Mouse (Mus musculus) forebrain, embryonic 14.5 days (tissue): Measurements from ENCODE around the gene Vmn1r100. TPM values are rescaled to one million over a fixed set of nuclear protein-coding genes. Genes with fewer than 3 reads are reported as not detected.
"Not testable (repeated sequence)": the region's sequence is repeated elsewhere in the genome, so short reads cannot be mapped to it uniquely, and the experiment has no call there.

Source experiments
- ATAC-seq: fragments of 200-750 bp; cut with Nextera tagmentation; 2 replicates; pipeline ENCODE4 v1.8.0; 2017; ENCODE audit warnings: mild to moderate bottlenecking, moderate library complexity
- DNase-seq: peaks from one replicate; pipeline ENCODE4 v3.0.0-alpha.2; 2015; ENCODE audit warnings: low spot score
- H3K27ac ChIP-seq: fragments of 300-500 bp; sonication (generic); 2 replicates; pipeline ENCODE4 v1.5.1; 2014; ENCODE audit warnings: low read depth, mild to moderate bottlenecking, control low read depth, low read length, moderate library complexity
- H3K27me3 ChIP-seq: fragments of 300-500 bp; sonication (generic); replicated peaks from 2 replicates; pipeline ENCODE4 v1.6.1; 2014; ENCODE audit warnings: low read length, control low read depth, mixed read lengths; ENCODE audit not compliant: control insufficient read depth, insufficient read depth
- H3K36me3 ChIP-seq: fragments of 300-500 bp; sonication (generic); 2 replicates; pipeline ENCODE4 v1.6.1; 2014; ENCODE audit warnings: low read length, control low read depth; ENCODE audit not compliant: control insufficient read depth, insufficient read depth
- H3K4me1 ChIP-seq: fragments of 300-500 bp; sonication (generic); 2 replicates; pipeline ENCODE4 v1.6.1; 2014; ENCODE audit warnings: antibody characterized with exemption, low read length, control low read depth; ENCODE audit not compliant: control insufficient read depth, insufficient read depth
- H3K4me2 ChIP-seq: fragments of 300-500 bp; sonication (generic); 2 replicates; pipeline ENCODE4 v1.6.1; 2014; ENCODE audit warnings: mild to moderate bottlenecking, control low read depth, low read length
- H3K4me3 ChIP-seq: fragments of 300-500 bp; sonication (generic); 2 replicates; pipeline ENCODE4 v1.5.1; 2014; ENCODE audit warnings: low read depth, low read length, control low read depth
- H3K9ac ChIP-seq: fragments of 300-500 bp; sonication (generic); 2 replicates; pipeline ENCODE4 v1.6.1; 2014; ENCODE audit warnings: mild to moderate bottlenecking, low read length, control low read depth, moderate library complexity
- H3K9me3 ChIP-seq: fragments of 300-500 bp; sonication (generic); replicated peaks from 2 replicates; pipeline ENCODE4 v1.6.1; 2016; ENCODE audit warnings: low read length, control low read depth, mixed read lengths; ENCODE audit not compliant: control insufficient read depth
- WGBS: fragments of 180-500 bp; shearing (Covaris S2); extraction: QIAGEN DNeasy Blood & Tissue Kit; methylation state at CpG from one replicate; pipeline ENCODE4 v1.1.7; 2014; 5-methylcytosine and 5-hydroxymethylcytosine counted together
- polyA plus RNA-seq: library from polyadenylated mRNA; unstranded; fragments of >200 nt; fragmentation: Nextera tagmentation; extraction: Ambion mirVana; gene quantifications from 2 replicates; pipeline ENCODE4 v1.2.1, GENCODE M21; 2014

Gene Vmn1r100
- not detected in 2 replicates for polyA plus RNA-seq

GRCm38 (mm10) chr7:20417642-20418041, at the start of gene Vmn1r100:
TSS of gene Vmn1r100 (plus strand) at chr7:20417942.
- H3K4me2 ChIP-seq, DNase-seq, H3K4me3 ChIP-seq, H3K27ac ChIP-seq, ATAC-seq, H3K36me3 ChIP-seq, H3K9ac ChIP-seq, H3K4me1 ChIP-seq, H3K9me3 ChIP-seq, H3K27me3 ChIP-seq: not testable (repeated sequence)
- no CpG with 5 or more reads among the region's 3 CpGs for WGBS

DNA sequence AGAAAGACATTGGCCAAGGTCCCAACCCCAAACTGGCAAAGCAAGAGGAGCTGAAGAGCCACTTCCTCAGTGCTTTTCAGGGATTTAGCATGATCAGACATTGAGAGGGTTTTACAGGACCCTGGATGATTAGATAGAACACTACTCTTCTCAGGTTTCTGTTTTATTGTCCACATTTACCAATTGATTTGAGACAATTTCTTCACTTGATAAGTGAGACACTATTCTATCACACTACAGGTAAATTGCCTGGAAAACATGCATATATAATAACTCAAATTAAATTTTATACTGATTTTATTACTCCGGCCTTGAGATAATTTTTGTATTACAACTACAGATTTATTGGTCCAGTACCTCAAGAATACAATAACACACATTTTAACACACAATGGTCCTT, 42.4 kb upstream of the Vmn1r100 start, which contains the start of gene Gm5728:
TSS of gene Gm5728 (minus strand) at position 101 of the 400 bp plus-strand sequence.
- WGBS, result no CpG with 5 or more reads among the region's 1 CpGs
- ATAC-seq, DNase-seq, H3K9me3 ChIP-seq, H3K4me1 ChIP-seq, H3K27me3 ChIP-seq, H3K4me2 ChIP-seq, H3K36me3 ChIP-seq, H3K27ac ChIP-seq, H3K4me3 ChIP-seq, H3K9ac ChIP-seq: not testable (repeated sequence)

- not testable (repeated sequence) for H3K4me2 ChIP-seq, ATAC-seq, H3K36me3 ChIP-seq, H3K9ac ChIP-seq, H3K4me3 ChIP-seq, H3K27ac ChIP-seq, H3K9me3 ChIP-seq, DNase-seq, H3K27me3 ChIP-seq, H3K4me1 ChIP-seq
- WGBS, result no CpG with 5 or more reads among the region's 2 CpGs
Measured at GRCm38 (mm10) chr7:20442493-20442892, 24.8 kb downstream of the Vmn1r100 start, which contains the start of gene Vmn1r101. TSS of gene Vmn1r101 (minus strand) at chr7:20442593.

Other genes starting within 250 kb of the Vmn1r100 start
- gene Vmn1r94, start 249.6 kb upstream of the Vmn1r100 start, polyA plus RNA-seq, result not detected in 2 replicates
- not detected in 2 replicates for gene Vmn1r95, start 224.2 kb upstream of the Vmn1r100 start, polyA plus RNA-seq
- not detected in 2 replicates for gene Gm6164, start 212.3 kb upstream of the Vmn1r100 start, polyA plus RNA-seq
- not detected in 2 replicates for gene Gm4498, start 184.1 kb upstream of the Vmn1r100 start, polyA plus RNA-seq
- not detected in 2 replicates for gene Gm5890, start 155.1 kb upstream of the Vmn1r100 start, polyA plus RNA-seq
- gene Gm4133, start 83.9 kb upstream of the Vmn1r100 start, polyA plus RNA-seq, result not detected in 2 replicates
- gene Gm5728, start 42.5 kb upstream of the Vmn1r100 start, polyA plus RNA-seq, result not detected in 2 replicates
- not detected in 2 replicates for gene Vmn1r101, start 24.7 kb downstream of the Vmn1r100 start, polyA plus RNA-seq
- gene Gm10670, start 57.0 kb downstream of the Vmn1r100 start, polyA plus RNA-seq, result not detected in 2 replicates
- gene Vmn1r103, start 92.6 kb downstream of the Vmn1r100 start, polyA plus RNA-seq, result not detected in 2 replicates
- not detected in 2 replicates for gene Vmn1r104, start 115.9 kb downstream of the Vmn1r100 start, polyA plus RNA-seq
- not detected in 2 replicates for gene Gm5726, start 127.8 kb downstream of the Vmn1r100 start, polyA plus RNA-seq
- not detected in 2 replicates for gene Gm4141, start 158.3 kb downstream of the Vmn1r100 start, polyA plus RNA-seq
- not detected in 2 replicates for gene Gm4513, start 181.1 kb downstream of the Vmn1r100 start, polyA plus RNA-seq